Mouse (Mus musculus) olfactory bulb, adult 2 months (tissue): Measurements from ENCODE around the gene Ubac2.

Source experiments
- CTCF ChIP-seq: fragments of 200-500 bp; IDR thresholded peaks from 2 replicates; pipeline ENCODE4 v1.5.1; 2012; ENCODE audit warnings: low read depth, mild to moderate bottlenecking, low read length, moderate library complexity; ENCODE audit not compliant: insufficient read depth
- POLR2A ChIP-seq: fragments of 200-500 bp; IDR thresholded peaks from 2 replicates; pipeline ENCODE4 v1.6.1; 2012; ENCODE audit warnings: mild to moderate bottlenecking, low read depth, low read length, moderate library complexity; ENCODE audit not compliant: insufficient read depth

DNA sequence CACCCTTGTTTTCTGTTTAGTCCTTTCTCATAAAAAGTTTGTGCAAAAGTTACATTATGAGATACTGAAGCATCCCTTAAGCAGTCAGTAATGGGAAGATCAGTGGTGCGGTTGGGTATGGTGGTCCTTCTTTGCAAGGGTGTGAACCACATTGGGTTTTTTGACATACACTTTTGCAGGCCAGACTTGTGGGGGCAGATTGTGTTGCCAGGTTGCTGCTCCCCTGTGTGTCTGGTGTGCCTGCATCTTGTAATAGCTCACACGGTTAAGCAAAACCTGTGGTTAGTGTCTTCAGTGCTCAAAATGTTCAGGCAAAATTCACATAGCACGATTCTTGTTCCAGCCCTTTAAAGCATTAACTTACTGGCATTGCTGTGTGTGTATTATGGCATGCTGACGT lies 16.9 kb downstream of the Ubac2 start:
- TF ChIP-seq POLR2A (no peak), CTCF (no peak)
